Mouse (Mus musculus) adrenal gland, adult 10 weeks (tissue): Measurements from ENCODE around the gene F12. TPM values are rescaled to one million over a fixed set of nuclear protein-coding genes. Genes with fewer than 3 reads are reported as not detected.

Experiments
- polyA plus RNA-seq: library from polyadenylated mRNA; stranded (reverse); fragments of 350-450 nt; fragmentation: Illumina TruSeq; extraction: RNeasy Lipid Tissue Mini Kit (QIAGEN cat#74804); gene quantifications from one replicate; pipeline ENCODE4 v1.2.3, GENCODE M21; 2014; ENCODE audit warnings: low read depth, low replicate concordance

The F12 gene
- not detected for polyA plus RNA-seq

DNA sequence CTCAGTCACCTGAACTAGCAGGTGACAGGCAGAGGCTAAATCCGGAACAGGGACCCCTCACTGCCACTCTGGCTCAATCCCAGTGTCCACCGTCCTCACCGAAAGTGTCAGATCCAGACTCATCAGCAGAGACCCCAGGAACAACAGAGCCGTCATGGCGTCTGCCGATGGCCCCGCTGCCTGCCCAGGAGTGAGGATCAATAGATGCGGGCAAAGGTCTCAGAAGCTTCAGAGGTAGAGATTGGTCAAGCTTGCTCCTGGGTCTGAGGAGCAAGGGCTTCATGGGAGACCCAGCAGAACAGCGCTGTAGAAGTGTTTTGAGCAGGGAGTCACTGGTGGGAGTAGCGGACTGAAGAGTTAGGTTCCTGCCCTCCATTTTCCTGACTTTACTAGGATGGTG is at the start of gene F12:
Gene F12, minus strand, starts transcription at position 181 of the 400 bp plus-strand sequence.

GRCm38 (mm10) chr13:55464027-55464884 is 37.7 kb upstream of the F12 start, which contains the start of gene Prr7:
Gene Prr7 (plus strand): TSS chr13:55464267.

DNA sequence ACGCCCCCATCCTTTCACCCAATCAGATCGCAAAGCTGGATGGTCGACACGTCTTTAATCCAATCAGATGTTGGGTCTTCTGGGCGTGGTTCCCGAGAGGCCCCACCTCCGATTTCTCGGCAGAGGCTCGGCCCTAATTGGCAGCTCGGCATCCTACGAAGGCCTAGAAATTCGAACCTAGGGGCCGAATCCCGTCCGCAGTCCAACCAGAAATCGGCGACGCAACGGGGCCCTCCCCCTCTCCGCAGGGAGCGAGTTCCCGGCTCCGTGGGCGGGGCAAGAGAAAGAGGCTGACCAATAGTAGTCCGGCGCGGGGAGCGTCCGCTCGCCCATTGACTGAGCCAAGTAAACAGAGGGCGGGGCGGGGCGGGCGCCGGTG is 18.3 kb upstream of the F12 start, which contains the start of gene Grk6:
Gene Grk6, plus strand, starts transcription at position 136 of the 379 bp plus-strand sequence.

GRCm38 (mm10) chr13:55414743-55415380 is 11.7 kb downstream of the F12 start, which contains the start of gene Pfn3:
Gene Pfn3 (minus strand): TSS chr13:55415232.

DNA sequence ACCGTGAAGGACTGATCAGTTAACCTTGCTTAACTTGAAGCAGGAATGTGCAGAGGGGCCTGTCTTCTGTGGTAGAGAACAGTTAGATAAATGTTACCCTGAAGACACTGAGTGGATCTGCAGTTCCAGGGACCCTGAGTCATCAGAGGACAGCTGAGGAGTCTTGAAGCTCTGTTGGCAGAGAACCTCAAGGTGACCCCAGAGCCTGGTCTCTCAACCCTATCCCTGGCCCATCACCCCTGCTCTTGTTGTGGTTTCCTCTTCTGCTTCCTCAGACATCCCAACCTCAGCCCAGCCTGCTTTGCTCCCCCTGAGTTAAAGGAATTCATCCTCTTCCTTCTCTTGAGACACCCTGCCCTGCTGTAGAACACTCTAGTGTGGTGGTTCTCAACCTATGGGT is 28.5 kb downstream of the F12 start, which contains the start of gene Slc34a1:
Gene Slc34a1, plus strand, starts transcription at position 100 of the 400 bp plus-strand sequence.

DNA sequence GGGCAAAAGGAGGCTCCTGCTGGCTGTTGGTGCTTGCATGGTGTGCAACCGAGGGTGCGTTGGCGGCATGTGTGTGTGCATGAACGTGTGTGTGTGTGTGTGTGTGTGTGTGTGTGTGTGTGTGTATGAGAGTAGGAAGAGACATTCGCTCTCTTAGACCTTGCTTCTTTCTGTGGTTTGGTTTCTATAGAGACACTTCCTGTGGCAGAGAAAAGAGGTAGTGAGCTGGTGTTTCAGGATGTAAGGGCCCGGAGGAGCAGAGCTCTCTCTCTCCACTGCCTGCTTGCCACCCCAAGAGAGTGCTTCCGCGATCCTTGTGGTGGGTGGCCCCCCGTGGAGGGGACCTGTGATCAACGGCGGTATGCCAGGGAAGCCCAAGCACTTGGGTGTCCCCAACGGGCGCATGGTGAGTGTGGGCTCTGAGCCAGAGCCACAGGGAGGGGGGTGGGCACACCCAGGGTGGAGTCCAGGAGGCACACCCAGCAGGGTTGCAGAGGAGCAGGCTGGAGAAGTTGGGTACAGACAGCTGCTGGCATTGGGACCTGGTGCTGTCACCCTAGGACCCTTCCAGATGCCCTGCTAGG is 57.0 kb downstream of the F12 start, which contains the start of gene Rgs14:
Gene Rgs14, plus strand, starts transcription at position 202 of the 584 bp plus-strand sequence.

Other genes with a start within 250 kb of the F12 start
- gene Nsd1, start 217.0 kb downstream of the F12 start, polyA plus RNA-seq = 87.9 TPM
- 7.9 TPM for gene Prelid1, start 106.3 kb downstream of the F12 start, polyA plus RNA-seq
- 10.7 TPM for gene Rab24, start 104.8 kb downstream of the F12 start, polyA plus RNA-seq
- not detected for gene Mxd3, start 97.0 kb downstream of the F12 start, polyA plus RNA-seq
- gene Lman2, start 64.0 kb downstream of the F12 start, polyA plus RNA-seq = 45.9 TPM
- not detected for gene Rgs14, start 57.1 kb downstream of the F12 start, polyA plus RNA-seq
- not detected for gene Slc34a1, start 28.6 kb downstream of the F12 start, polyA plus RNA-seq
- not detected for gene Pfn3, start 11.6 kb downstream of the F12 start, polyA plus RNA-seq
- 7.3 TPM for gene Grk6, start 18.3 kb upstream of the F12 start, polyA plus RNA-seq
- not detected for gene Prr7, start 37.5 kb upstream of the F12 start, polyA plus RNA-seq
- 1.9 TPM for gene Dbn1, start 61.3 kb upstream of the F12 start, polyA plus RNA-seq
- gene Pdlim7, start 86.9 kb upstream of the F12 start, polyA plus RNA-seq = 0.17 TPM
- gene Dok3, start 102.5 kb upstream of the F12 start, polyA plus RNA-seq = not detected
- gene Ddx41, start 109.9 kb upstream of the F12 start, polyA plus RNA-seq = 2.4 TPM
- 4.1 TPM for gene Fam193b, start 144.3 kb upstream of the F12 start, polyA plus RNA-seq
- 86.5 TPM for gene Tmed9, start 146.9 kb upstream of the F12 start, polyA plus RNA-seq
- 2.7 TPM for gene B4galt7, start 173.1 kb upstream of the F12 start, polyA plus RNA-seq
- gene Caml, start 196.2 kb upstream of the F12 start, polyA plus RNA-seq = 48.3 TPM
- gene Ddx46, start 208.2 kb upstream of the F12 start, polyA plus RNA-seq = 69.3 TPM